Mouse (Mus musculus): ENCODE data around the gene Szrd1. TPM values are rescaled to one million over a fixed set of nuclear protein-coding genes. Genes with fewer than 3 reads are reported as not detected.

Gene Szrd1
- total RNA-seq (2021) = 100 to 1,000 TPM; 131 to 162 TPM
- long read RNA-seq, experiment 1, partial matches to known transcripts = 1 of 22 reads
- long read RNA-seq, experiment 1, other reads (novel, unspliced or antisense) = 14 of 22 reads
- long read RNA-seq, experiment 2, partial matches to known transcripts = 1 of 20 reads
- long read RNA-seq, experiment 2, other reads (novel, unspliced or antisense) = 11 of 20 reads

- DNase-seq = peak; percentile 98
Measured at GRCm38 (mm10) chr4:141139116-141139970, at the start of gene Szrd1. Szrd1 (minus strand) TSS chr4:141139775.

- DNase-seq = no peak
Measured at GRCm38 (mm10) chr4:141186923-141187836, 47.6 kb upstream of the Szrd1 start.

GRCm38 (mm10) chr4:141184426-141184825 lies 44.9 kb upstream of the Szrd1 start:
- DNase-seq = no peak

- no peak for DNase-seq
Measured at GRCm38 (mm10) chr4:141183932-141184331, 44.4 kb upstream of the Szrd1 start.

GRCm38 (mm10) chr4:141181981-141182380 lies 42.4 kb upstream of the Szrd1 start:
- no peak for DNase-seq

- DNase-seq = no peak
Measured at GRCm38 (mm10) chr4:141180831-141181230, 41.3 kb upstream of the Szrd1 start.

- no peak for DNase-seq
Measured at GRCm38 (mm10) chr4:141178500-141178899, 38.9 kb upstream of the Szrd1 start.

- DNase-seq = no peak
Measured at GRCm38 (mm10) chr4:141176328-141176838, 36.8 kb upstream of the Szrd1 start.

GRCm38 (mm10) chr4:141175783-141176182 lies 36.2 kb upstream of the Szrd1 start:
- DNase-seq = no peak

- no peak for DNase-seq
Measured at GRCm38 (mm10) chr4:141172121-141172520, 32.5 kb upstream of the Szrd1 start.

- DNase-seq = no peak
Measured at GRCm38 (mm10) chr4:141167156-141167555, 27.6 kb upstream of the Szrd1 start.

GRCm38 (mm10) chr4:141165744-141166292 lies 26.2 kb upstream of the Szrd1 start:
- peak; percentile 22 for DNase-seq

GRCm38 (mm10) chr4:141163729-141164128 lies 24.2 kb upstream of the Szrd1 start:
- no peak for DNase-seq

- DNase-seq = no peak
Measured at GRCm38 (mm10) chr4:141161699-141162208, 22.2 kb upstream of the Szrd1 start.

- no peak for DNase-seq
Measured at GRCm38 (mm10) chr4:141160193-141160592, 20.6 kb upstream of the Szrd1 start.

GRCm38 (mm10) chr4:141159666-141160065 lies 20.1 kb upstream of the Szrd1 start:
- no peak for DNase-seq

- DNase-seq = no peak
Measured at GRCm38 (mm10) chr4:141159093-141159492, 19.5 kb upstream of the Szrd1 start.

- no peak for DNase-seq
Measured at GRCm38 (mm10) chr4:141158609-141159008, 19.0 kb upstream of the Szrd1 start.

GRCm38 (mm10) chr4:141157485-141157884 lies 17.9 kb upstream of the Szrd1 start:
- no peak for DNase-seq

- no peak for DNase-seq
Measured at GRCm38 (mm10) chr4:141149116-141149515, 9.5 kb upstream of the Szrd1 start.

- no peak for DNase-seq
Measured at GRCm38 (mm10) chr4:141148009-141148801, 8.6 kb upstream of the Szrd1 start.
